Mouse (Mus musculus) MEL (cell line): ENCODE measurements at regions not wholly inside any gene's neighbourhood (a gene's known extent, or its start where the extent isn't known, plus 50 kb on each side); places are given as distances from the start of the nearest gene placed in this dataset.

Experiments
- BHLHE40 ChIP-seq: IDR thresholded peaks from 2 replicates; pipeline ENCODE4 v1.6.1; 2012; ENCODE audit warnings: low read depth, mild to moderate bottlenecking, inconsistent platforms, low read length, improper control_type of control experiment, borderline replicate concordance
- CTCF ChIP-seq, 3 experiments: IDR thresholded peaks in 2 of 3; conservative IDR thresholded peaks in 1 of 3; 2 replicates each; pipeline ENCODE4 v1.5.1; 2011 to 2012; ENCODE audit warnings: low read length in 3 of 3, low read depth in 2 of 3, mild to moderate bottlenecking in 2 of 3, improper control_type of control experiment in 1 of 3, inconsistent platforms in 1 of 3, mixed read lengths in 1 of 3, moderate library complexity in 1 of 3; ENCODE audit not compliant: control insufficient read depth in 1 of 3, insufficient read depth in 1 of 3, poor library complexity in 1 of 3, severe bottlenecking in 1 of 3
- EP300 ChIP-seq, 2 experiments: IDR thresholded peaks; 2 replicates each; pipeline ENCODE4 v1.6.1; 2011; ENCODE audit warnings: improper control_type of control experiment in 2 of 2, low read length in 2 of 2, low read depth in 1 of 2, mild to moderate bottlenecking in 1 of 2
- ETS1 ChIP-seq: IDR thresholded peaks from 2 replicates; pipeline ENCODE4 v1.6.1; 2012; ENCODE audit warnings: low read depth, mild to moderate bottlenecking, inconsistent platforms, low read length, improper control_type of control experiment, moderate library complexity
- GATA1 ChIP-seq: IDR thresholded peaks from 2 replicates; pipeline ENCODE4 v1.6.1; 2011; ENCODE audit warnings: low read depth, low read length, improper control_type of control experiment
- HCFC1 ChIP-seq: IDR thresholded peaks from 2 replicates; pipeline ENCODE4 v1.6.1; 2012; ENCODE audit warnings: low read depth, mild to moderate bottlenecking, inconsistent platforms, low read length, improper control_type of control experiment, moderate library complexity
- KAT2A ChIP-seq: conservative IDR thresholded peaks from 2 replicates; pipeline ENCODE4 v1.6.1; 2012; ENCODE audit warnings: low read depth, low read length, improper control_type of control experiment, inconsistent platforms
- MAFK ChIP-seq: IDR thresholded peaks from 2 replicates; pipeline ENCODE4 v1.6.1; 2011; ENCODE audit warnings: low read depth, mild to moderate bottlenecking, low read length, improper control_type of control experiment, borderline replicate concordance
- MAX ChIP-seq: IDR thresholded peaks from 2 replicates; pipeline ENCODE4 v1.6.1; 2011; ENCODE audit warnings: low read length, improper control_type of control experiment
- MAZ ChIP-seq: IDR thresholded peaks from 2 replicates; pipeline ENCODE4 v1.6.1; 2012; ENCODE audit warnings: low read depth, mild to moderate bottlenecking, inconsistent platforms, low read length, improper control_type of control experiment
- POLR2A ChIP-seq, 2 experiments: IDR thresholded peaks; 2 replicates each; pipeline ENCODE4 v1.6.1; 2011 to 2012; ENCODE audit warnings: low read length in 2 of 2, mild to moderate bottlenecking in 2 of 2, control low read depth in 1 of 2, improper control_type of control experiment in 1 of 2, low read depth in 1 of 2, moderate library complexity in 1 of 2; ENCODE audit not compliant: control insufficient read depth in 1 of 2, insufficient read depth in 1 of 2, poor library complexity in 1 of 2
- RAD21 ChIP-seq: IDR thresholded peaks from 2 replicates; pipeline ENCODE4 v1.6.1; 2011; ENCODE audit warnings: mild to moderate bottlenecking, low read depth, low read length, improper control_type of control experiment
- UBTF ChIP-seq: IDR thresholded peaks from 2 replicates; pipeline ENCODE4 v1.6.1; 2012; ENCODE audit warnings: low read depth, mild to moderate bottlenecking, inconsistent platforms, low read length, improper control_type of control experiment, moderate library complexity, borderline replicate concordance; ENCODE audit not compliant: insufficient read depth

DNA sequence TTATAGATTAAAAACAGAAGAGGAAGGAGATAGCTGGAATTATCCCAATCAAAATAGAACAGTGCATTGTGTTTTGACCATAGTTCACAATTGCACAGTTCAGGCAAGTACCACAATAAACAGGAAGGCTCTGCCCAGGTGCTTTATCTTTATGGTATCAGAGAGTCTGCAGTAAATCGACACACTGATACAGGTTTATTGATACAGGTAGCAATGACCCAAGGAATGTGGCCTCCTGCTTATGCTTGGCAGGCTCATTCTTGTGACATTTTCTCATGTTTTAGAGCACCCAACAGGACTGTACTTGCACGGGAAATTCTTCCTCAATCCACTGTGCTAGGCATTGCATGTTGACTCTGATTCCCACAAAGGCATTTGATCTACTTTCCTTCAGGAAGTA is 259.2 kb upstream of the Lrrc3b start:
- TF ChIP-seq HCFC1 = no peak
- TF ChIP-seq GATA1 = no peak
- no peak for TF ChIP-seq EP300 (IDR thresholded peaks at IDR 0.05; ENCODE audit: low read depth in 1 of 2, low read length in 2 of 2)
- no peak for TF ChIP-seq CTCF (IDR thresholded peaks at IDR 0.05 in 2 of 3, conservative IDR thresholded peaks at IDR 0.05 in 1 of 3; ENCODE audit: control insufficient read depth in 1 of 3, insufficient read depth in 1 of 3, low read depth in 2 of 3, low read length in 3 of 3, poor library complexity in 1 of 3, severe bottlenecking in 1 of 3)
- no peak for TF ChIP-seq MAX
- no peak for TF ChIP-seq MAZ
- no peak for TF ChIP-seq KAT2A
- no peak for TF ChIP-seq UBTF
- no peak for TF ChIP-seq POLR2A (IDR thresholded peaks at IDR 0.05; ENCODE audit: control insufficient read depth in 1 of 2, insufficient read depth in 1 of 2, low read depth in 1 of 2, low read length in 2 of 2, poor library complexity in 1 of 2)
- no peak for TF ChIP-seq BHLHE40
- no peak for TF ChIP-seq RAD21
- no peak for TF ChIP-seq ETS1
- TF ChIP-seq MAFK = no peak
